8 mouse cellular contexts compared by ENCODE assay signal in genomic region chr2:30660613-30660991, GRCm38 (mm10).
DNase-seq lines count a peak whose midpoint lies in the region; ATAC-seq lines count a peak whose summit lies in the region.

No protein-coding gene starts in this region.

- WGBS in kidney, embryonic 14.5 days: 10% methylated on average over 10 of the region's 10 CpGs
- 11% methylated on average over 10 of the region's 10 CpGs for WGBS in forebrain, embryonic 12.5 days
- 32% methylated on average over 10 of the region's 10 CpGs for WGBS in liver, embryonic 12.5 days (ENCODE audit: insufficient replicate concordance)

- peak overlapping the region; percentile 100; the same call in 1 of the 2 replicates for H3K27ac ChIP-seq in kidney, embryonic 14.5 days (ENCODE audit: low read depth, low read length)
- peak overlapping the region; percentile 99 for H3K27ac ChIP-seq in forebrain, embryonic 12.5 days
- H3K27ac ChIP-seq in liver, embryonic 12.5 days: peak overlapping the region; percentile 80; the same call in 1 of the 2 replicates

- ATAC-seq in kidney, embryonic 14.5 days (ENCODE audit: low FRiP score, low TSS enrichment): peak; percentile 5; the same call in 1 of the 2 replicates
- ATAC-seq in forebrain, embryonic 12.5 days (ENCODE audit: low FRiP score): peak; percentile 28; the same call in 1 of the 2 replicates
- no peak for ATAC-seq in liver, embryonic 12.5 days
- no peak for ATAC-seq in megakaryocyte progenitor cell, adult 5-6 weeks (replicated peaks; ENCODE audit: poor library complexity)

- H3K36me3 ChIP-seq in kidney, embryonic 14.5 days (ENCODE audit: control insufficient read depth, insufficient read depth, low read length): no peaks in the 10 kb centered on the region
- no peaks in the 10 kb centered on the region for H3K36me3 ChIP-seq in forebrain, embryonic 12.5 days (replicated peaks)
- H3K36me3 ChIP-seq in liver, embryonic 12.5 days: no peaks in the 10 kb centered on the region

- no peak overlapping the region for H3K4me3 ChIP-seq in kidney, embryonic 14.5 days (ENCODE audit: low read length)
- no peak overlapping the region for H3K4me3 ChIP-seq in forebrain, embryonic 12.5 days (replicated peaks)
- no peak overlapping the region for H3K4me3 ChIP-seq in liver, embryonic 12.5 days

- peaks cover 49% of the 10 kb centered on the region for H3K4me1 ChIP-seq in kidney, embryonic 14.5 days (ENCODE audit: control insufficient read depth, insufficient read depth, low read length)
- H3K4me1 ChIP-seq in forebrain, embryonic 12.5 days: peaks cover 66% of the 10 kb centered on the region
- peaks cover 46% of the 10 kb centered on the region for H3K4me1 ChIP-seq in liver, embryonic 12.5 days

- H3K9ac ChIP-seq in kidney, embryonic 14.5 days (ENCODE audit: low read depth, low read length): peak overlapping the region; percentile 14; the same call in 1 of the 2 replicates
- peak overlapping the region; percentile 65 for H3K9ac ChIP-seq in forebrain, embryonic 12.5 days
- H3K9ac ChIP-seq in liver, embryonic 12.5 days: no peak overlapping the region

- no peak overlapping the region for H3K4me2 ChIP-seq in kidney, embryonic 14.5 days (replicated peaks; ENCODE audit: low read depth, low read length)
- H3K4me2 ChIP-seq in forebrain, embryonic 12.5 days: peak overlapping the region; percentile 6; the same call in 1 of the 2 replicates
- no peak overlapping the region for H3K4me2 ChIP-seq in liver, embryonic 12.5 days

- no peaks in the 10 kb centered on the region for H3K9me3 ChIP-seq in kidney, embryonic 14.5 days (ENCODE audit: control insufficient read depth, low read length)
- no peaks in the 10 kb centered on the region for H3K9me3 ChIP-seq in forebrain, embryonic 12.5 days
- H3K9me3 ChIP-seq in liver, embryonic 12.5 days (replicated peaks): no peaks in the 10 kb centered on the region

- DNase-seq in kidney, adult 8-10 months: no peak
- peak; percentile 74 for DNase-seq in ZHBTc4 (ENCODE audit: low read depth, low spot score)
- DNase-seq in urinary bladder, postnatal 10 days (ENCODE audit: low spot score): no peak
- no peak for DNase-seq in B cell, adult 2 months

- H3K27me3 ChIP-seq in kidney, embryonic 14.5 days (ENCODE audit: control insufficient read depth, insufficient read depth, low read length): no peaks in the 10 kb centered on the region
- no peaks in the 10 kb centered on the region for H3K27me3 ChIP-seq in forebrain, embryonic 12.5 days
- H3K27me3 ChIP-seq in liver, embryonic 12.5 days (replicated peaks): peaks cover 20% of the 10 kb centered on the region

Comparison
In these comparisons a context has a peak if more than half of its experiments do, and no peak if none do; other contexts are left out.
1. ATAC-seq: peak in kidney, embryonic 14.5 days (single experiment) and forebrain, embryonic 12.5 days (single experiment); none in liver, embryonic 12.5 days (single experiment) and megakaryocyte progenitor cell, adult 5-6 weeks (single experiment).
2. Peak in every context shown above with its lines, with median percentiles within 50 percentile points of each other: H3K27ac ChIP-seq.